Mouse (Mus musculus) macrophage (primary cell): ENCODE results near the gene Lpo. TPM values are rescaled to one million over a fixed set of nuclear protein-coding genes. Genes with fewer than 3 reads are reported as not detected.
A peak's percentile ranks its signal among the peaks of the same experiment; 100 is the strongest.
"Not testable (repeated sequence)": the region's sequence is repeated elsewhere in the genome, so short reads cannot be mapped to it uniquely, and the experiment has no call there.

Experiments
- H3K27ac ChIP-seq: fragments of 350-480 bp; formaldehyde crosslinking; 2 replicates; pipeline ENCODE4 v1.9.0; 2021
- H3K36me3 ChIP-seq: fragments of 350-480 bp; formaldehyde crosslinking; 2 replicates; pipeline ENCODE4 v1.9.0; 2021; ENCODE audit errors: inconsistent target
- H3K4me3 ChIP-seq: fragments of 350-480 bp; formaldehyde crosslinking; 2 replicates; pipeline ENCODE4 v1.9.0; 2021; ENCODE audit errors: inconsistent target
- H3K79me2 ChIP-seq: fragments of 350-480 bp; formaldehyde crosslinking; 2 replicates; pipeline ENCODE4 v1.9.0; 2021; ENCODE audit errors: inconsistent target
- WGBS: methylation state at CpG from one replicate; pipeline ENCODE4 v1.1.7; 2026; ENCODE audit warnings: inconsistent platforms; ENCODE audit not compliant: missing documents; 5-methylcytosine and 5-hydroxymethylcytosine counted together
- polyA plus RNA-seq: library from polyadenylated mRNA; stranded (reverse); fragments of 250-400 nt; gene quantifications from 3 replicates; pipeline ENCODE4 v1.2.4, GENCODE M21; 2018; ENCODE audit warnings: inconsistent platforms
- total RNA-seq, 78 experiments: library from RNA; depleted of rRNA; stranded (reverse); fragments of 250-400 nt; gene quantifications; 1 replicate in 9 of 78; 2 replicates in 24 of 78; 3 replicates in 43 of 78; 4 replicates in 2 of 78; pipeline ENCODE4 v1.2.4; 2018; ENCODE audit warnings: inconsistent platforms in 56 of 78

Gene Lpo
- not detected for total RNA-seq (2018; cell fraction: chromatin; rRNA removed)
- not detected for total RNA-seq (2018; cell fraction: cytosol; rRNA removed)
- not detected for total RNA-seq (2018; cell fraction: nucleus; rRNA removed)
- not detected in 3 replicates for polyA plus RNA-seq

- 66% methylated on average over 10 of the region's 10 CpGs for WGBS
- Histone ChIP-seq H3K4me3 (no peak within 1 kb of the TSS), H3K27ac (no peak within 1 kb of the TSS), H3K36me3 (no peaks in the 10 kb centered on the region), H3K79me2 (no peaks in the 10 kb centered on the region)
These were observed at the start of gene Lpo for GRCm38 (mm10) chr11:87828239-87828900. Lpo (minus strand) TSS chr11:87828289.

DNA sequence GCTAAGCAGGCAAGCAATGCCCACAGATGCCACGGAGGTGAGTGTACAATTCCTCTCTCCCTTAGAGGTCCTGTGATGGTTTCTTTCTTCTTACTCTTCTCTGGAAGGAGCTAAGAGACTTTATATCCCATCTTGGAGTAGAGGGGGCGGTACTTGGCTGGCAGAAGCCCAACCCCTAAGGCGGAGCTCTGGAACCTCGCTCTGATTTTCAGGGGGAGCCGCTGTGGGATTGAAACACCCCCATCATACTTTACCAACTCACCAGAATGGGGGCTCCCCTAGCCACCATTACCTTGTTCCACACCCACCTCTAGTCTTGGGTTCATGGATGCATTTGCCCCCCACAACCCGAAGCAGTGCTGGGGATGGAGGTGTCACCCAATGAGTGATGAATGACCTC is 47.3 kb upstream of the Lpo start, which contains the start of gene Epx:
Gene Epx (minus strand): TSS at position 101 of the 400 bp plus-strand sequence.
- H3K36me3 ChIP-seq = no peaks in the 10 kb centered on the region
- no peak within 1 kb of the TSS for H3K4me3 ChIP-seq
- H3K27ac ChIP-seq = no peak within 1 kb of the TSS
- 78% methylated on average over 6 of the region's 6 CpGs for WGBS
- H3K79me2 ChIP-seq = no peaks in the 10 kb centered on the region

DNA sequence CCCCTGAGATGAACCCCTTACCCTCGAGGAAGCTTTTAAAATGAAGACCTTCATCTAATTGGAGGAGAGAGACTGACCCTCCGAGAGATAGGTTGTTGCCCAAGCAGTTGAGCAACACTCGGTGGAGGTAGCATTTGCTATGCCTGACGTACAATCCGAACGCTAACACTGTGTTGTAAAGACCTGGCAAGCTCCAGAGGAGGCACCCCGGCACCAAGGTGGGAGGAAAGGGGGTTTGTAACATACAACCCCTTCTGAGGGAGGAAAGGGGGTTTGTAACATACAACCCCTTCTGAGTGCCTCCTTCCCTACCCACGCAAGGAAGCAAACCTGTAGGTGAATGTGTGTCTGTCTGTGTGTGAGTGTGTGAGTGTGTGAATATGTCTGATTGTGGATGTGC is 43.7 kb upstream of the Lpo start:
- no peaks in the 10 kb centered on the region for H3K36me3 ChIP-seq
- no peak overlapping the region for H3K4me3 ChIP-seq
- H3K79me2 ChIP-seq = no peaks in the 10 kb centered on the region
- H3K27ac ChIP-seq = no peak overlapping the region
- WGBS = 64% methylated on average over 8 of the region's 8 CpGs

DNA sequence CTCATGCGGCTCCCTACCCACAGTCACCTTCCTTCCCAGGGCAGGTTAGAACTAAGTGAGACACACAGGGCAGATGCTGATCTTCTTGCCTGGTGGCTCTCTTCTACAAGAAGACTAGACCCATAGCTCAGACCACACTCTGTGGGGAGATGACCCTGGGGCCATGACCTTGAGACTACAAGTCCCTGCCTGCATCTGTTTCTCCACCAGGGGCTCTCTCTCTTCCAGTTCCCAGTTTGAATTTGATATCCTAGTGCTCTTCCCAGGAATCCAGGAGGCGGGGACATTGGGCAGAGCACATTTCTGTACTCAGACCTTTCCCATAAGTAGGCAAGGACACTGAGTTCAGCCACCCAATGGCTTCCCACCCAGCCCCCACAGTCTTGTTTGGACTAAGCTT is 42.0 kb upstream of the Lpo start:
- no peak overlapping the region for H3K27ac ChIP-seq
- no peaks in the 10 kb centered on the region for H3K36me3 ChIP-seq
- WGBS = 81% methylated on average over 1 of the region's 2 CpGs
- no peak overlapping the region for H3K4me3 ChIP-seq
- H3K79me2 ChIP-seq = no peaks in the 10 kb centered on the region

GRCm38 (mm10) chr11:87866891-87867290 is 38.8 kb upstream of the Lpo start:
- not testable (repeated sequence) for H3K36me3 ChIP-seq, H3K4me3 ChIP-seq, H3K27ac ChIP-seq, H3K79me2 ChIP-seq
- 86% methylated on average over 1 of the region's 2 CpGs for WGBS

DNA sequence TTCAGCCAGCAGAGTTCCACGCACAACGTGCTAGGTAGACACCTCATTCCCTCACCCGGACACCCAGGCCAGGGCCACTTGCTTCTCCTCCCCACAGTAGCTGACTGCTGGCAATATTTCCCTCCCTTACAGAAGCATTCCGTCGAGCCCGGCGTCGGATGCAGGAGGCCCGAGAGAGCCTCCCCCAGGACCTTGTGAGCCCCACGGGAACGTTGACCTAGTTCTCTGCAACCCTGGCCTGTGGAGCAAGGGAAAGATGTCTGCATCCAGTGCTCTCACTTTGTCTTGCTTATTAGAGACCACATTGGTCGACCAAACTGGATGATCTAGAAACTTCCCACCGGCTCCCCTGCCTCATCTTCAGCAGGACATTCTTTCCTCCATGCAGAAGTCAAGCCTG is 34.7 kb upstream of the Lpo start:
- H3K79me2 ChIP-seq = no peaks in the 10 kb centered on the region
- no peaks in the 10 kb centered on the region for H3K36me3 ChIP-seq
- H3K27ac ChIP-seq = no peak overlapping the region
- over 99% methylated on average over 12 of the region's 13 CpGs for WGBS
- no peak overlapping the region for H3K4me3 ChIP-seq

DNA sequence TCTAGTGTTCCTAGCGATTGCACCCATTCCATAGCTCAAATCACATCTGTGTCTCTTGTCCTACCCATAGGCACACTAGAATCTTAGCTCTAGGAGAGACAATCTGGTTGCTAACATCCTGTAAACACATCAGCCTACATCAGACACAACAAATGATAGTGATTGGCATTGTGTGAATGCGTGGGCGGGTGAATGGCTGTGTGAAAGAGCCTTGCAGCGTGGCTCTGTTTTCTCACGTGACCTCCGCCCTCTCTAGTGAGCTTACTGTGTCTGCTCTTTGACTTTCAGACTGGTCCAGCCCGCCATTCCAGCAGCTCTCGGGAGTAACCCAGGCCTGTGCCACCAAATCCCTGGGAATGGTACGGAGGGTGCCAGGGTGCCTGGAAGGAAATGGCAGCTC is 32.3 kb upstream of the Lpo start:
- no peak overlapping the region for H3K4me3 ChIP-seq
- no peaks in the 10 kb centered on the region for H3K36me3 ChIP-seq
- no peak overlapping the region for H3K27ac ChIP-seq
- no peaks in the 10 kb centered on the region for H3K79me2 ChIP-seq
- WGBS = 94% methylated on average over 9 of the region's 9 CpGs

DNA sequence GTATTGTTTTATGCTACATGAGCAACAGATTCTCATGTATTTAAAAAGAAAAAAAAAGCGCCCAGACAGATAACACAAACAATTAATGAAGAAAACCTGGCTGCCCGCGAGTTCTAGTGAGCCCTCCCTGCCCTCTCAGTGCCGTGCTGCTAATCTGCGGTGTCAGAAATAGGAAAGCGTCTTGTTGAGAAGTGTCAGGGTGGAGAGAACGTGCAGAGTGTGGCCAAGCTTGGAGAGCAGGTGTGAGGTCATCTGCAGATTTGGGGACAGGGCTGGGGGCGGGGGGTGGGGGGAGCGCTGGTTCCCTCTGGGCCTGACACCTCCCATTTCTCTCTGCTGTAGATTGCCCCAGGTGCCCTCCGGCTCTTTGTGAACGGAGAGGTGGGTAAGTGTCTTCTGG is 31.2 kb upstream of the Lpo start:
- no peak overlapping the region for H3K4me3 ChIP-seq
- 97% methylated on average over 11 of the region's 11 CpGs for WGBS

GRCm38 (mm10) chr11:87854550-87854949 is 26.5 kb upstream of the Lpo start:
- no peaks in the 10 kb centered on the region for H3K36me3 ChIP-seq
- H3K4me3 ChIP-seq = no peak overlapping the region
- no peak overlapping the region for H3K27ac ChIP-seq
- no peaks in the 10 kb centered on the region for H3K79me2 ChIP-seq
- WGBS = 91% methylated on average over 7 of the region's 7 CpGs

More for the DNA sequence above, 31.2 kb upstream of the Lpo start:
- Histone ChIP-seq H3K36me3 (no peaks in the 10 kb centered on the region), H3K27ac (no peak overlapping the region), H3K79me2 (no peaks in the 10 kb centered on the region)

DNA sequence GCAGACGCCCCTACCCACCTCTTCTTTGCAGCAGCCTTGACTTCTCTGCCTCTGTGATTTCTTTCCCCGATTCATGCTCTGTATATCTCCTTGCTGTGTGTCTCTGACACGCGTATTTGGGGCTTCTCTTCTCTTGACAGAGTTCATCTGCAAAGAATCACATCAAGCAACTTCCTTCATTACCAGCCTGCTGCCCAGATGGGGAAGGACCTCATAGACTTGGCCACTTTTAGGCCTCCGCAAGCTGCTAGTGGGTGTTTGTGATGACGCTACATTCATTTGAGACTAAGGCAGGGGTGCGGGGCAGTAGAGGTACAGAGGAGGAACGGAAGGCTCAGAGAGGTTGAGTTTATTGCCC is 25.5 kb upstream of the Lpo start:
- Histone ChIP-seq H3K4me3 (peak overlapping the region; percentile 59), H3K36me3 (no peaks in the 10 kb centered on the region), H3K27ac (peak overlapping the region; percentile 42), H3K79me2 (no peaks in the 10 kb centered on the region)
- 35% methylated on average over 8 of the region's 8 CpGs for WGBS

DNA sequence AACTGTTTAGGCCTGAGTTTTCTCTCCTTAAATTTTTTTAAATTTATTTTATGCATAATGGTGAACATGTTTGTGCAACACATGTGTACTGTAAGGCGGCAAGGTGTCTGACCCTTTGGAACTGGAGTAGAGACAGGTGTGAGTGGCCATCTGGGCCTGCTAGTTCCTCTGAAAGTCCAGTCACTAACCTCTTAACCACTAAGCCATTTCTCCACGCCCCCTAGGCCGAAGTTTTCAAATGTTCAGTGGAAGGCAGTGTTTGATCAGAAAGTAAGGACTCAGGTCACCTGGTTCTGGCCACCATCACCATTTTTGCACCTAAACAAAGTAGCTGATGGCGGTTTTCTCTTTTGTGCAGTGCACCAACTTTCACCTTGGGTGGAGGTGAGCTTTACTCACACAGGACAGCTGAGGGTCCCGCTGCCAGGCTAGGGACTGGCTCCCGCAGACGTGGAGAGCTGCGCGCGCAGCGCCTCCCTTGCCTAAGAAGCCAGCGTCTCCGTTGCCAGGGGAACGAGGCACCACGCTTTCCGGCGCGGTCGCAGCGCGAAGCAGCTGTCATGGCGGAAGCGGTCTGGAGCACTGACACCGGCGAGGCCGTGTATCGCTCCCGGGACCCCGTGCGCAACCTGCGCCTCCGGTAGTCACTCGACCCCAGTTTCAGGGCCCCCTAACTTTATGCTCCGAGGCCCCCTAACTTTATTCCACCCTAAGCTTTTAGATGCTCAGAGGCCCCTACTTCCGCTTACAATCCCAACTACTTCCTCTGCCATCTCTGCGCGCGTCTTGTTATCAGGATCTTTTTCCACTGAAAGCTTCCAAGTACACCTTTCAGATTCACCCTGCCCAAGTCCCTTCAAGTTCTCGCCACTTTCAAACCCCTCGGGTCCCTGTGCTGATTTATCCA is 24.9 kb upstream of the Lpo start, which contains the start of gene Mks1:
Gene Mks1 (plus strand): TSS at position 526 of the 907 bp plus-strand sequence.
- Histone ChIP-seq H3K4me3 (peak within 1 kb of the TSS; percentile 59), H3K27ac (peak within 1 kb of the TSS; percentile 42), H3K79me2 (no peaks in the 10 kb centered on the region), H3K36me3 (no peaks in the 10 kb centered on the region)
- WGBS = 3% methylated on average over 40 of the region's 40 CpGs

GRCm38 (mm10) chr11:87847884-87848283 is 19.8 kb upstream of the Lpo start:
- Histone ChIP-seq H3K79me2 (no peaks in the 10 kb centered on the region), H3K36me3 (no peaks in the 10 kb centered on the region), H3K4me3 (no peak overlapping the region), H3K27ac (no peak overlapping the region)
- 90% methylated on average over 6 of the region's 6 CpGs for WGBS

DNA sequence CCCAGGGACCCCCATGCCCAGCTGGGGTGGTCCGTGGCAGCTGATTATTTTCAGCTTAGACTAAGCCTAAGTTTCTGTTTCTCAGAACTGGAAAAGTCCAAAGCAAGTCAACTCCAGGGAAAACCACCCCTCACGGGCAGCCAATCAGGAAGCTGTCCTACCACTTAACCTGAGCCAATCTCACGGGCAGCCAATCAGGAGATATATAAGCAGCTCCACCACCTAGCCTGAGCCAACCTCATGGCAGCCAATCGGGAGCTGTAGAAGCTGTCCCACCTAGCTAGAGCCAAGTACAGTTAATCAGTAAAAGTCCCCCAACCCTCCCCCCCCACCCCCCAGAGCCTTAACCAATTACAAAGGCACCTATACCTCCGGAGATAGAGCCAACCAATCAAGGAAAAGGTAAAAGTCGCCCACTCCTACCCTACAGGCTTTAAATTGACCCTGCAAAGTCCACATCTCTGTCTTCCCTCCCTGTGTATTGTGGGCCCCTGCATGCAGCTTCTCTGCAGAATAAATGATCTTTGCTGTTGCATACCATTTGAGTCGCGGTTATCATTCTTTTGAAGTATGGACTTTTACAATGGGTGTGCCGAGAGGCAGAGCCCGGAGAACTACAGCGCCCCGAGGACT is 19.0 kb upstream of the Lpo start:
- Histone ChIP-seq H3K79me2 (no peaks in the 10 kb centered on the region), H3K4me3 (no peak overlapping the region), H3K36me3 (no peaks in the 10 kb centered on the region), H3K27ac (no peak overlapping the region)
- WGBS = 90% methylated on average over 12 of the region's 12 CpGs

DNA sequence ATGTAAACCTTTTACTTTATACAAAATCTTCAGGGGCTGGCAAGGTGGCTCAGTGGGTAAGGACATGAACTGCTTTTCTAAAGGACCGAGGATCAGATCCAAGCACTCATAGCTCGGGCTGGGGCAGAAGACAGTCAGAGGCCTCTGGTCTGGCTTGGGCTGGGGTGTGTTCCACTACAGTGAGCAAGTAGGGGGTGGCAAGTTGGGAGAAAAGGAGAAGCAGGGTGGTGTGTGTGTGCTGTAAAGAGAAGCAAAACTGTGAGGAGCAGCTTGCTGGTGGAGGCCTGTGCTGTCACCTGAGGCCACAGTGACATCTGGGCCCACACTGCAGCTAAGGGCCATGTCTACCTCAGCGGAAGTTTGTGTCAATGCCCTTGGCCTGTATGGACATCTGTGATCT is 13.3 kb upstream of the Lpo start:
- H3K27ac ChIP-seq = no peak overlapping the region
- no peaks in the 10 kb centered on the region for H3K36me3 ChIP-seq
- H3K4me3 ChIP-seq = no peak overlapping the region
- 88% methylated on average over 3 of the region's 3 CpGs for WGBS
- no peaks in the 10 kb centered on the region for H3K79me2 ChIP-seq

GRCm38 (mm10) chr11:87840676-87841075 is 12.6 kb upstream of the Lpo start:
- H3K36me3 ChIP-seq = no peaks in the 10 kb centered on the region

More at GRCm38 (mm10) chr11:87840676-87841075, 12.6 kb upstream of the Lpo start:
- WGBS = 96% methylated on average over 8 of the region's 8 CpGs
- Histone ChIP-seq H3K27ac (no peak overlapping the region), H3K4me3 (no peak overlapping the region), H3K79me2 (no peaks in the 10 kb centered on the region)
